Mouse (Mus musculus) urinary bladder, postnatal 14 days (tissue): ENCODE data around the gene Dapp1.

ENCODE experiments used
- DNase-seq: peaks from one replicate; pipeline ENCODE4 v3.0.0; 2021; ENCODE audit warnings: low spot score

The Dapp1 gene

GRCm38 (mm10) chr3:137981382-137981750 lies at the start of gene Dapp1:
Dapp1 (minus strand) TSS chr3:137981545.
- peak; percentile 70 for DNase-seq

- no peak for DNase-seq
Measured at GRCm38 (mm10) chr3:138030563-138030962, 49.2 kb upstream of the Dapp1 start.

- peak; percentile 28 for DNase-seq
Measured at GRCm38 (mm10) chr3:138029351-138029750, 48.0 kb upstream of the Dapp1 start.

GRCm38 (mm10) chr3:138027575-138028362 lies 46.4 kb upstream of the Dapp1 start:
- DNase-seq = no peak

GRCm38 (mm10) chr3:138026286-138026685 lies 44.9 kb upstream of the Dapp1 start:
- DNase-seq = peak; percentile 17

GRCm38 (mm10) chr3:138022651-138023050 lies 41.3 kb upstream of the Dapp1 start:
- no peak for DNase-seq

GRCm38 (mm10) chr3:138022003-138022402 lies 40.7 kb upstream of the Dapp1 start:
- DNase-seq = no peak

GRCm38 (mm10) chr3:138016810-138017209 lies 35.5 kb upstream of the Dapp1 start:
- DNase-seq = no peak

GRCm38 (mm10) chr3:138014725-138015124 lies 33.4 kb upstream of the Dapp1 start:
- DNase-seq = no peak

- DNase-seq = no peak
Measured at GRCm38 (mm10) chr3:138012351-138012750, 31.0 kb upstream of the Dapp1 start.

GRCm38 (mm10) chr3:138008152-138008551 lies 26.8 kb upstream of the Dapp1 start:
- no peak for DNase-seq

GRCm38 (mm10) chr3:138006896-138007295 lies 25.6 kb upstream of the Dapp1 start:
- DNase-seq = no peak

- DNase-seq = no peak
Measured at GRCm38 (mm10) chr3:138003264-138003663, 21.9 kb upstream of the Dapp1 start.

GRCm38 (mm10) chr3:138002545-138002944 lies 21.2 kb upstream of the Dapp1 start:
- DNase-seq = no peak

GRCm38 (mm10) chr3:138001865-138002264 lies 20.5 kb upstream of the Dapp1 start:
- DNase-seq = no peak

- no peak for DNase-seq
Measured at GRCm38 (mm10) chr3:138000724-138001069, 19.4 kb upstream of the Dapp1 start.

- DNase-seq = no peak
Measured at GRCm38 (mm10) chr3:138000062-138000723, 18.8 kb upstream of the Dapp1 start.

- DNase-seq = no peak
Measured at GRCm38 (mm10) chr3:137999224-137999790, 18.0 kb upstream of the Dapp1 start.

GRCm38 (mm10) chr3:137998491-137999223 lies 17.3 kb upstream of the Dapp1 start:
- no peak for DNase-seq

- DNase-seq = no peak
Measured at GRCm38 (mm10) chr3:137995486-137995885, 14.1 kb upstream of the Dapp1 start.

GRCm38 (mm10) chr3:137994196-137994595 lies 12.9 kb upstream of the Dapp1 start:
- DNase-seq = no peak

GRCm38 (mm10) chr3:137992366-137992765 lies 11.0 kb upstream of the Dapp1 start:
- no peak for DNase-seq

GRCm38 (mm10) chr3:137991183-137991582 lies 9.8 kb upstream of the Dapp1 start:
- peak; percentile 90 for DNase-seq
